Mouse (Mus musculus): Measurements from ENCODE around the gene Frmd4a.

DNA sequence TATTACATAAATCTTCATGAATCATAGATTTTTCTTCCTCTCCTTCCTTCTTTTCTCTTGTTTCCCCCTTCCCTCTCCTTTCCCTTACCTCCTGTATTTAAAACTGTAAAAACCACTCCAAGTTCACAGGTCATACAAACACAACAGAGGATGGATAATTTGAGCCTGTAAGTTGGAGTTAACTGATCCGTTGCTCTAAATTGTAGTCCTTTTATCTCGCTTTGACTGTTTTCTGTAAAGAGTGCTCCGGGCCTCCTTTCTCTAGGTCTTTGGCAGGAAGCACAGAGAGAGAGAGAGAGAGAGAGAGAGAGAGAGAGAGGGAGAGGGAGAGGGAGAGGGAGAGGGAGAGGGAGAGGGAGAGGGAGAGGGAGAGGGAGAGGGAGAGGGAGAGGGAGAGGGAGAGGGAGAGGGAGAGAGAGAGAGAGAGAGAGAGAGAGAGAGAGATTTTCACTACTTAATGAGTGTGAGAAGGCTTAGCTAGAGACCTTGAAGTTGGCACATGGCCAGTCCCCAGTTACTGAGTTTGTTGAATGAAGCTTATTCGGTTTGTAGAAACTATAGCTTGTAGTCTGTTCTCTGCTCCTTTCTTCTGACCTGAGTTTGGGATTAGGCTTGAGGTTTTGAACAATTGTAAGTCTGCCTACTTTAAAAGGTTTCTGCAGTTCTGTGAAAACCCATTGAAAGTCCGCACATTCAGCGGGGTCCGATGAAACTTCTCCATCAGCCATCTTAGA is 499.5 kb downstream of the Frmd4a start:
- TF ChIP-seq POLR2A (IDR thresholded peaks at IDR 0.05; ENCODE audit: low read depth, low read length): no peak
- TF ChIP-seq CTCF (IDR thresholded peaks at IDR 0.05; ENCODE audit: extremely low read depth, insufficient read length, insufficient replicate concordance, low read depth, low read length): no peak
